Mouse (Mus musculus): ENCODE measurements around the gene Chid1. TPM values are rescaled to one million over a fixed set of nuclear protein-coding genes. Genes with fewer than 3 reads are reported as not detected.
"Not testable (repeated sequence)": the region's sequence is repeated elsewhere in the genome, so short reads cannot be mapped to it uniquely, and the experiment has no call there.

The Chid1 gene
- total RNA-seq, 2 experiments from 2014 or later = 4.6 to 6.8 TPM

- peak; percentile 87 for ATAC-seq (replicated peaks; ENCODE audit: low FRiP score, poor library complexity, severe bottlenecking)
Observed at GRCm38 (mm10) chr7:141454967-141455551, 84.6 kb downstream of the Chid1 start, which contains the start of gene Pnpla2. Gene Pnpla2, plus strand, starts transcription at chr7:141455198.

GRCm38 (mm10) chr7:141453636-141454035 is 86.0 kb downstream of the Chid1 start:
- ATAC-seq (replicated peaks; ENCODE audit: low FRiP score, poor library complexity, severe bottlenecking) = no peak

GRCm38 (mm10) chr7:141451928-141452327 is 87.7 kb downstream of the Chid1 start:
- no peak for ATAC-seq (replicated peaks; ENCODE audit: low FRiP score, poor library complexity, severe bottlenecking)

- peak; percentile 88 for ATAC-seq (replicated peaks; ENCODE audit: low FRiP score, poor library complexity, severe bottlenecking)
Observed at GRCm38 (mm10) chr7:141447110-141447991, 92.3 kb downstream of the Chid1 start, which contains the start of gene Rplp2. Gene Rplp2, plus strand, starts transcription at chr7:141447370.

- ATAC-seq (replicated peaks; ENCODE audit: low FRiP score, poor library complexity, severe bottlenecking) = not testable (repeated sequence)
Observed at GRCm38 (mm10) chr7:141446374-141446773, 93.3 kb downstream of the Chid1 start.

- peak; percentile 72 for ATAC-seq (replicated peaks; ENCODE audit: low FRiP score, poor library complexity, severe bottlenecking)
Observed at GRCm38 (mm10) chr7:141443828-141444237, 95.8 kb downstream of the Chid1 start, which contains the start of gene Pidd1. Gene Pidd1, minus strand, starts transcription at chr7:141444025.

Other genes with a start within 250 kb of the Chid1 start
- gene Drd4, start 247.9 kb downstream of the Chid1 start, total RNA-seq (2015; ENCODE audit: low replicate concordance) = not detected in 2 replicates
- gene Drd4, start 247.9 kb downstream of the Chid1 start, total RNA-seq (2017; ENCODE audit: low replicate concordance) = not detected in 2 replicates
- 46.5 and 55.8 TPM in 2 replicates for gene Deaf1, start 212.2 kb downstream of the Chid1 start, total RNA-seq (2015; ENCODE audit: low replicate concordance)
- gene Deaf1, start 212.2 kb downstream of the Chid1 start, total RNA-seq (2017; ENCODE audit: low replicate concordance) = 26.2 and 40.8 TPM in 2 replicates
- gene Tmem80, start 212.1 kb downstream of the Chid1 start, total RNA-seq (2015; ENCODE audit: low replicate concordance) = 13.4 and 26.7 TPM in 2 replicates
- 8.3 and 8.6 TPM in 2 replicates for gene Tmem80, start 212.1 kb downstream of the Chid1 start, total RNA-seq (2017; ENCODE audit: low replicate concordance)
- gene Eps8l2, start 201.0 kb downstream of the Chid1 start, total RNA-seq (2015; ENCODE audit: low replicate concordance) = not detected in 2 replicates
- 1.4 TPM in 1 of 2 replicates, not detected in the other for gene Eps8l2, start 201.0 kb downstream of the Chid1 start, total RNA-seq (2017; ENCODE audit: low replicate concordance)
- gene Taldo1, start 147.7 kb downstream of the Chid1 start, total RNA-seq (2015; ENCODE audit: low replicate concordance) = 108 and 138 TPM in 2 replicates
- gene Taldo1, start 147.7 kb downstream of the Chid1 start, total RNA-seq (2017; ENCODE audit: low replicate concordance) = 354 and 496 TPM in 2 replicates
- 3.4 and 14.4 TPM in 2 replicates for gene Gatd1, start 125.7 kb downstream of the Chid1 start, total RNA-seq (2015; ENCODE audit: low replicate concordance)
- 4.4 and 9.2 TPM in 2 replicates for gene Gatd1, start 125.7 kb downstream of the Chid1 start, total RNA-seq (2017; ENCODE audit: low replicate concordance)
- gene Cend1, start 110.4 kb downstream of the Chid1 start, total RNA-seq (2015; ENCODE audit: low replicate concordance) = not detected in 2 replicates
- not detected in 2 replicates for gene Cend1, start 110.4 kb downstream of the Chid1 start, total RNA-seq (2017; ENCODE audit: low replicate concordance)
- 28.5 and 37.3 TPM in 2 replicates for gene Slc25a22, start 102.0 kb downstream of the Chid1 start, total RNA-seq (2015; ENCODE audit: low replicate concordance)
- 1.4 and 7.1 TPM in 2 replicates for gene Slc25a22, start 102.0 kb downstream of the Chid1 start, total RNA-seq (2017; ENCODE audit: low replicate concordance)
- 34.2 and 34.4 TPM in 2 replicates for gene Pidd1, start 95.8 kb downstream of the Chid1 start, total RNA-seq (2015; ENCODE audit: low replicate concordance)
- 14.0 and 19.1 TPM in 2 replicates for gene Pidd1, start 95.8 kb downstream of the Chid1 start, total RNA-seq (2017; ENCODE audit: low replicate concordance)
- gene Rplp2, start 92.5 kb downstream of the Chid1 start, total RNA-seq (2015; ENCODE audit: low replicate concordance) = 970 and 1,246 TPM in 2 replicates
- gene Rplp2, start 92.5 kb downstream of the Chid1 start, total RNA-seq (2017; ENCODE audit: low replicate concordance) = 1,462 and 2,252 TPM in 2 replicates
- gene Pnpla2, start 84.7 kb downstream of the Chid1 start, total RNA-seq (2015; ENCODE audit: low replicate concordance) = 14.7 and 19.8 TPM in 2 replicates
- gene Pnpla2, start 84.7 kb downstream of the Chid1 start, total RNA-seq (2017; ENCODE audit: low replicate concordance) = 4.2 and 8.3 TPM in 2 replicates
- not detected in 2 replicates for gene Cracr2b, start 78.8 kb downstream of the Chid1 start, total RNA-seq (2015; ENCODE audit: low replicate concordance)
- gene Cracr2b, start 78.8 kb downstream of the Chid1 start, total RNA-seq (2017; ENCODE audit: low replicate concordance) = 3.3 TPM in 1 of 2 replicates, not detected in the other
- 16.6 and 20.1 TPM in 2 replicates for gene Cd151, start 72.5 kb downstream of the Chid1 start, total RNA-seq (2015; ENCODE audit: low replicate concordance)
- 24.1 and 30.7 TPM in 2 replicates for gene Cd151, start 72.5 kb downstream of the Chid1 start, total RNA-seq (2017; ENCODE audit: low replicate concordance)
- 6.7 and 15.5 TPM in 2 replicates for gene Polr2l, start 64.7 kb downstream of the Chid1 start, total RNA-seq (2015; ENCODE audit: low replicate concordance)
- gene Polr2l, start 64.7 kb downstream of the Chid1 start, total RNA-seq (2017; ENCODE audit: low replicate concordance) = 14.4 and 14.9 TPM in 2 replicates
- 1.8 and 3.8 TPM in 2 replicates for gene Tspan4, start 64.6 kb downstream of the Chid1 start, total RNA-seq (2015; ENCODE audit: low replicate concordance)
- gene Tspan4, start 64.6 kb downstream of the Chid1 start, total RNA-seq (2017; ENCODE audit: low replicate concordance) = 2.2 and 8.0 TPM in 2 replicates
- gene Ap2a2, start 22.3 kb upstream of the Chid1 start, total RNA-seq (2015; ENCODE audit: low replicate concordance) = 71.7 and 96.2 TPM in 2 replicates
- gene Ap2a2, start 22.3 kb upstream of the Chid1 start, total RNA-seq (2017; ENCODE audit: low replicate concordance) = 108 and 150 TPM in 2 replicates
- gene Muc6, start 115.5 kb upstream of the Chid1 start, total RNA-seq (2015; ENCODE audit: low replicate concordance) = not detected in 2 replicates
- gene Muc6, start 115.5 kb upstream of the Chid1 start, total RNA-seq (2017; ENCODE audit: low replicate concordance) = under 0.01 TPM in 1 of 2 replicates, not detected in the other
- 9.4 and 93.1 TPM in 2 replicates for gene Muc2, start 150.5 kb upstream of the Chid1 start, total RNA-seq (2015; ENCODE audit: low replicate concordance)
- 2.0 TPM in 1 of 2 replicates, not detected in the other for gene Muc2, start 150.5 kb upstream of the Chid1 start, total RNA-seq (2017; ENCODE audit: low replicate concordance)
- not detected in 2 replicates for gene Muc5ac, start 249.1 kb upstream of the Chid1 start, total RNA-seq (2015; ENCODE audit: low replicate concordance)
- not detected in 2 replicates for gene Muc5ac, start 249.1 kb upstream of the Chid1 start, total RNA-seq (2017; ENCODE audit: low replicate concordance)

All from erythroid progenitor cell, adult 5-6 weeks (primary cell).